ENCODE assay signal across 8 mouse cellular contexts in the genomic region with DNA sequence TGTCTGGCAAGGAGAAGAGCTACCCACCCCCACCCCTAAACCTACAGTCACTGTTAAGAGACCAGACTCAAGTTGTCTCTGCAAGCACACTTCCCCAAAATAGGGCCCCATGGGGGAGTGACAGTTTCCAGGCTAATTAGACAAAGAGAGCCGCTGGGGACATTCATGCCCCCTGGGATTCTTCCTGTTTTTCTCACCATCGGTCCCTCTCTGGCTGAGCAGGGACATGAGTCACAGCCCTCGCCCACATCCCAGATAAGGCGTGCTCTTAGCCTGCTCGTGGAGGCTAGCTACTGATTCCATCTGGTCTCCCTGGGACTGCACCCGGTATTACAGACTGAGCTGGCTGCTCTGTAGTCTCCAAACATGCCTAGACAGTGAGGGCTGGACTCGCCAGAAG. TPM values are rescaled to one million over a fixed set of nuclear protein-coding genes. Genes with fewer than 3 reads are reported as not detected.
DNase-seq lines count a peak whose midpoint lies in the region; ATAC-seq and TF ChIP-seq lines count a peak whose summit lies in the region.

No protein-coding gene starts in this region.

- TF ChIP-seq POLR2A in MEL (IDR thresholded peaks at IDR 0.05; ENCODE audit: control insufficient read depth in 1 of 2, insufficient read depth in 1 of 2, low read depth in 1 of 2, low read length in 2 of 2, poor library complexity in 1 of 2) = peak in 1 of 2 experiments; percentile 43; a peak in 1 of 4 replicates
- TF ChIP-seq POLR2A in heart, adult 2 months (IDR thresholded peaks at IDR 0.05; ENCODE audit: insufficient read depth, low read depth, low read length) = no peak

- no peak; the same call in 1 of the 2 replicates for ATAC-seq in intestine, embryonic 16.5 days
- ATAC-seq in intestine, postnatal 0 days = no peak

- intact Hi-C loops in heart, adult 2 months (cut with DNase I) = loop anchor here (1.0 to 10.0 kb wide), 2 partner anchors 25 to 298 kb away; a partner anchor contains a TSS

- H3K27me3 ChIP-seq in intestine, embryonic 16.5 days (replicated peaks; ENCODE audit: control insufficient read depth, insufficient read depth, low read length) = no peaks in the 10 kb centered on the region
- H3K27me3 ChIP-seq in intestine, postnatal 0 days (replicated peaks; ENCODE audit: control insufficient read depth, insufficient read depth, low read length) = no peaks in the 10 kb centered on the region
- H3K27me3 ChIP-seq in MEL (ENCODE audit: control insufficient read depth in 1 of 2, insufficient read depth in 2 of 2, low read length in 2 of 2) = no peaks in the 10 kb centered on the region
- H3K27me3 ChIP-seq in heart, adult 2 months (ENCODE audit: control insufficient read depth, insufficient read depth, low read length) = no peaks in the 10 kb centered on the region
- peaks cover 6% of the 10 kb centered on the region; the same call in 1 of the 2 replicates for H3K27me3 ChIP-seq in limb, embryonic 10.5 days (ENCODE audit: low read depth, poor library complexity, severe bottlenecking)
- no peaks in the 10 kb centered on the region for H3K27me3 ChIP-seq in splenic B cell, adult 2 months (ENCODE audit: control insufficient read depth, insufficient read depth, low read length, poor library complexity, severe bottlenecking)

- no peaks in the 10 kb centered on the region for H3K36me3 ChIP-seq in intestine, embryonic 16.5 days (ENCODE audit: control insufficient read depth, insufficient read depth, low read length)
- H3K36me3 ChIP-seq in intestine, postnatal 0 days (ENCODE audit: control insufficient read depth, insufficient read depth) = no peaks in the 10 kb centered on the region
- H3K36me3 ChIP-seq in MEL (ENCODE audit: control insufficient read depth in 1 of 2, insufficient read depth in 2 of 2, low read length in 2 of 2) = peaks cover 0 to 16% of the 10 kb centered on the region in 2 experiments; a peak in 2 of 4 replicates
- no peaks in the 10 kb centered on the region for H3K36me3 ChIP-seq in heart, adult 2 months (ENCODE audit: control insufficient read depth, insufficient read depth, low read length)
- no peaks in the 10 kb centered on the region for H3K36me3 ChIP-seq in limb, embryonic 10.5 days
- no peaks in the 10 kb centered on the region for H3K36me3 ChIP-seq in splenic B cell, adult 2 months (ENCODE audit: control insufficient read depth, insufficient read depth, low read length, poor library complexity, severe bottlenecking)

- peak; percentile 95 for DNase-seq in MEL (ENCODE audit: low read depth, low spot score)
- DNase-seq in heart, adult 2 months = peak; percentile 55 to 74
- DNase-seq in limb, embryonic 10.5 days (ENCODE audit: low spot score) = no peak
- DNase-seq in splenic B cell, adult 2 months (ENCODE audit: low read depth, low spot score) = peak; percentile 65
- no peak for DNase-seq in cerebellum, postnatal 14 days
- DNase-seq in gastrocnemius, postnatal 4 days (ENCODE audit: low spot score in 2 of 2) = no peak

- no peak for TF ChIP-seq CTCF in intestine, postnatal 0 days (IDR thresholded peaks at IDR 0.05; ENCODE audit: low read depth)
- TF ChIP-seq CTCF in MEL (IDR thresholded peaks at IDR 0.05 in 2 of 3, conservative IDR thresholded peaks at IDR 0.05 in 1 of 3; ENCODE audit: control insufficient read depth in 1 of 3, insufficient read depth in 1 of 3, low read depth in 2 of 3, low read length in 3 of 3, poor library complexity in 1 of 3, severe bottlenecking in 1 of 3) = no peak
- TF ChIP-seq CTCF in heart, adult 2 months (IDR thresholded peaks at IDR 0.05) = no peak

- TF ChIP-seq RAD21 in MEL (IDR thresholded peaks at IDR 0.05; ENCODE audit: low read depth, low read length) = no peak

- H3K4me3 ChIP-seq in intestine, embryonic 16.5 days (ENCODE audit: low read length) = no peak overlapping the region
- no peak overlapping the region for H3K4me3 ChIP-seq in intestine, postnatal 0 days (ENCODE audit: low read depth, low read length)
- H3K4me3 ChIP-seq in MEL (ENCODE audit: control insufficient read depth in 1 of 2, insufficient read depth in 1 of 2, low read depth in 2 of 2, low read length in 2 of 2) = no peak overlapping the region
- no peak overlapping the region for H3K4me3 ChIP-seq in heart, adult 2 months
- no peak overlapping the region for H3K4me3 ChIP-seq in limb, embryonic 10.5 days

- WGBS in intestine, embryonic 16.5 days = 13% methylated on average over 7 of the region's 7 CpGs
- 18% methylated on average over 7 of the region's 7 CpGs for WGBS in intestine, postnatal 0 days
- 24% methylated on average over 7 of the region's 7 CpGs for WGBS in heart, adult 2 months
- WGBS in limb, embryonic 10.5 days = 24% methylated on average over 7 of the region's 7 CpGs

- no peak overlapping the region for H3K9ac ChIP-seq in intestine, embryonic 16.5 days (ENCODE audit: low read depth, low read length)
- no peak overlapping the region for H3K9ac ChIP-seq in intestine, postnatal 0 days (ENCODE audit: low read depth, low read length)
- peak overlapping the region; percentile 45 for H3K9ac ChIP-seq in MEL (ENCODE audit: control insufficient read depth, low read depth, low read length, poor library complexity, severe bottlenecking)
- no peak overlapping the region for H3K9ac ChIP-seq in heart, adult 2 months (ENCODE audit: low read depth, low read length)

- peak; percentile 58 to 89 for TF ChIP-seq EP300 in MEL (IDR thresholded peaks at IDR 0.05; ENCODE audit: low read depth in 1 of 2, low read length in 2 of 2)
- TF ChIP-seq EP300 in heart, adult 2 months (IDR thresholded peaks at IDR 0.05; ENCODE audit: insufficient read depth, low read depth, low read length) = no peak

- no peak overlapping the region for H3K4me2 ChIP-seq in intestine, embryonic 16.5 days (ENCODE audit: low read depth, low read length)
- H3K4me2 ChIP-seq in intestine, postnatal 0 days (replicated peaks; ENCODE audit: low read depth) = no peak overlapping the region

- no peaks in the 10 kb centered on the region for H3K4me1 ChIP-seq in intestine, embryonic 16.5 days (ENCODE audit: control insufficient read depth, insufficient read depth, low read length)
- H3K4me1 ChIP-seq in intestine, postnatal 0 days (replicated peaks; ENCODE audit: control insufficient read depth, insufficient read depth, low read length) = no peaks in the 10 kb centered on the region
- peaks cover 2 to 19% of the 10 kb centered on the region in 2 experiments; a peak in 2 of 4 replicates for H3K4me1 ChIP-seq in MEL (ENCODE audit: control insufficient read depth in 1 of 2, insufficient read depth in 2 of 2, low read length in 2 of 2)
- peaks cover 9% of the 10 kb centered on the region for H3K4me1 ChIP-seq in heart, adult 2 months (ENCODE audit: control insufficient read depth, insufficient read depth, low read length)
- H3K4me1 ChIP-seq in limb, embryonic 10.5 days = peaks cover 21% of the 10 kb centered on the region

- H3K79me2 ChIP-seq in MEL (ENCODE audit: control insufficient read depth, insufficient read depth, low read length, poor library complexity) = no peaks in the 10 kb centered on the region
- no peaks in the 10 kb centered on the region for H3K79me2 ChIP-seq in heart, adult 2 months (replicated peaks; ENCODE audit: control insufficient read depth, insufficient read depth, low read length)

- H3K27ac ChIP-seq in intestine, embryonic 16.5 days (ENCODE audit: low read length) = 0 out of 2 replicates have a peak overlapping the region, but pooled peaks have one; percentile 14
- H3K27ac ChIP-seq in intestine, postnatal 0 days (ENCODE audit: low read depth, low read length) = no peak overlapping the region
- peak overlapping the region; percentile 74 for H3K27ac ChIP-seq in MEL (ENCODE audit: control insufficient read depth, low read depth, low read length)
- H3K27ac ChIP-seq in heart, adult 2 months = no peak overlapping the region
- H3K27ac ChIP-seq in limb, embryonic 10.5 days = peak overlapping the region; percentile 66

- H3K9me3 ChIP-seq in intestine, embryonic 16.5 days (ENCODE audit: control insufficient read depth, low read length) = no peaks in the 10 kb centered on the region
- no peaks in the 10 kb centered on the region for H3K9me3 ChIP-seq in intestine, postnatal 0 days (ENCODE audit: control insufficient read depth)
- H3K9me3 ChIP-seq in MEL (replicated peaks; ENCODE audit: insufficient read depth, low read length) = no peaks in the 10 kb centered on the region
- no peaks in the 10 kb centered on the region for H3K9me3 ChIP-seq in limb, embryonic 10.5 days (replicated peaks)

TF ChIP-seq in MEL, 35 proteins besides CTCF, POLR2A, EP300 and RAD21 (continues in another document):
- TF ChIP-seq USF1 (IDR thresholded peaks at IDR 0.05; ENCODE audit: low read depth, low read length) (no peak), TCF12 (IDR thresholded peaks at IDR 0.05; ENCODE audit: low read depth, low read length) (no peak), HCFC1 (IDR thresholded peaks at IDR 0.05; ENCODE audit: low read depth, low read length) (no peak), JUND (IDR thresholded peaks at IDR 0.05; ENCODE audit: low read depth, low read length) (peak; percentile 85), ELF1 (IDR thresholded peaks at IDR 0.05; ENCODE audit: low read depth, low read length) (no peak), UBTF (IDR thresholded peaks at IDR 0.05; ENCODE audit: borderline replicate concordance, insufficient read depth, low read depth, low read length) (no peak), MAZ (IDR thresholded peaks at IDR 0.05; ENCODE audit: low read depth, low read length) (no peak), POLR2AphosphoS2 (IDR thresholded peaks at IDR 0.05; ENCODE audit: low read length) (no peak), MYC (IDR thresholded peaks at IDR 0.05; ENCODE audit: low read depth, low read length) (peak; percentile 86), GATA1 (IDR thresholded peaks at IDR 0.05; ENCODE audit: low read depth, low read length) (peak; percentile 80), E2F4 (IDR thresholded peaks at IDR 0.05; ENCODE audit: borderline replicate concordance, low read depth, low read length) (no peak), USF2 (IDR thresholded peaks at IDR 0.05; ENCODE audit: borderline replicate concordance in 1 of 2, insufficient read depth in 1 of 2, low read depth in 1 of 2, low read length in 2 of 2) (no peak), ZNF384 (IDR thresholded peaks at IDR 0.05; ENCODE audit: low read depth, low read length) (no peak), MXI1 (IDR thresholded peaks at IDR 0.05; ENCODE audit: low read depth, low read length) (peak; percentile 60; the same call in 1 of the 2 replicates)

RNA-seq across cellular contexts. Expression of a gene that starts 15.8 kb away (rescaled TPM):
- 9.5 and 10.1 TPM in 2 replicates for polyA plus RNA-seq in intestine, embryonic 16.5 days (2015; fragmentation: Nextera tagmentation; extraction: Ambion mirVana)
- polyA plus RNA-seq in intestine, postnatal 0 days (2015; fragmentation: Nextera tagmentation; extraction: Ambion mirVana) = 3.1 and 3.2 TPM in 2 replicates
- 0.23 TPM in 1 of 2 replicates, not detected in the other for total RNA-seq in MEL (2012; rRNA removed)
- polyA plus RNA-seq in MEL (2012; ENCODE audit: insufficient read depth in 1 of 2, insufficient read length in 2 of 2, low read depth in 1 of 2, low replicate concordance in 2 of 2, missing spikeins in 1 of 2) = under 1 TPM in 1 of 2 experiments, not detected in 1; 0.19 TPM
- total RNA-seq in heart, adult 2 months (2021) = 1 to 10 TPM; 4.7 to 6.5 TPM
- polyA plus RNA-seq in heart, adult 2 months (2012; rRNA removed) = 18.0 and 19.1 TPM in 2 replicates
- polyA plus RNA-seq in limb, embryonic 10.5 days (2016; fragmentation: Nextera tagmentation; extraction: Ambion mirVana) = 2.5 and 3.1 TPM in 2 replicates
- total RNA-seq in gastrocnemius, postnatal 4 days (2021) = 1 to 10 TPM; 8.9 to 9.8 TPM

Comparison
In these comparisons a context has a peak if more than half of its experiments do, and no peak if none do; other contexts are left out.
1. H3K27ac ChIP-seq: peak in intestine, embryonic 16.5 days (single experiment), MEL (single experiment) and limb, embryonic 10.5 days (single experiment); none in intestine, postnatal 0 days (single experiment) and heart, adult 2 months (single experiment).
2. DNase-seq: peak in MEL (single experiment), heart, adult 2 months (2 of 2) and splenic B cell, adult 2 months (single experiment); none in limb, embryonic 10.5 days (single experiment), cerebellum, postnatal 14 days (0 of 2) and gastrocnemius, postnatal 4 days (0 of 2).